8 mouse cellular contexts compared by ENCODE assay signal in genomic region chr3:57651231-57651864, GRCm38 (mm10). TPM values are rescaled to one million over a fixed set of nuclear protein-coding genes. Genes with fewer than 3 reads are reported as not detected.
DNase-seq lines count a peak whose midpoint lies in the region; ATAC-seq and TF ChIP-seq lines count a peak whose summit lies in the region.

TSS of gene Commd2 (minus strand) at chr3:57651715.

- H3K36me3 ChIP-seq in forebrain, embryonic 10.5 days (replicated peaks) = peaks cover 27% of the 10 kb centered on the region
- H3K36me3 ChIP-seq in heart, embryonic 15.5 days = peaks cover 3% of the 10 kb centered on the region; the same call in 1 of the 2 replicates
- peaks cover 6% of the 10 kb centered on the region; the same call in 1 of the 2 replicates for H3K36me3 ChIP-seq in liver, embryonic 14.5 days (replicated peaks; ENCODE audit: control insufficient read depth, insufficient read depth, low read depth)
- no peaks in the 10 kb centered on the region for H3K36me3 ChIP-seq in neural tube, embryonic 11.5 days (ENCODE audit: control insufficient read depth, insufficient read depth, low read length)
- no peaks in the 10 kb centered on the region; the same call in 1 of the 2 replicates for H3K36me3 ChIP-seq in stomach, postnatal 0 days (ENCODE audit: control insufficient read depth, insufficient read depth, low read length)

- peak; percentile 97 for ATAC-seq in CD4-positive, CD25-positive, alpha-beta regulatory T cell, adult 4 months
- peak; percentile 93 for ATAC-seq in heart, embryonic 15.5 days (replicated peaks; ENCODE audit: insufficient number of reproducible peaks, insufficient read depth, low FRiP score, low read depth)
- peak; percentile 93 for ATAC-seq in liver, embryonic 14.5 days (ENCODE audit: insufficient read depth)
- peak; percentile 94 for ATAC-seq in neural tube, embryonic 11.5 days (ENCODE audit: insufficient read depth, low FRiP score, low TSS enrichment)
- ATAC-seq in stomach, postnatal 0 days (ENCODE audit: low FRiP score, low TSS enrichment) = peak; percentile 99

- H3K4me1 ChIP-seq in forebrain, embryonic 10.5 days = peaks cover 6% of the 10 kb centered on the region
- peaks cover 6% of the 10 kb centered on the region; the same call in 1 of the 2 replicates for H3K4me1 ChIP-seq in heart, embryonic 15.5 days (replicated peaks)
- 0 out of 4 replicates have a peak, but pooled peaks cover 0 to 2% of the 10 kb centered on the region in 2 experiments for H3K4me1 ChIP-seq in liver, embryonic 14.5 days (replicated peaks; ENCODE audit: control insufficient read depth in 2 of 2, insufficient read depth in 2 of 2, low read length in 1 of 2)
- no peaks in the 10 kb centered on the region; the same call in 1 of the 2 replicates for H3K4me1 ChIP-seq in neural tube, embryonic 11.5 days (ENCODE audit: control insufficient read depth, insufficient read depth, low read length)
- no peaks in the 10 kb centered on the region for H3K4me1 ChIP-seq in stomach, postnatal 0 days (replicated peaks; ENCODE audit: control insufficient read depth, insufficient read depth)

- H3K27me3 ChIP-seq in forebrain, embryonic 10.5 days (ENCODE audit: poor library complexity, severe bottlenecking) = no peaks in the 10 kb centered on the region
- H3K27me3 ChIP-seq in heart, embryonic 15.5 days = no peaks in the 10 kb centered on the region
- no peaks in the 10 kb centered on the region for H3K27me3 ChIP-seq in liver, embryonic 14.5 days (ENCODE audit: control insufficient read depth, insufficient read depth, low read length)
- H3K27me3 ChIP-seq in neural tube, embryonic 11.5 days (ENCODE audit: control insufficient read depth, insufficient read depth, low read length) = no peaks in the 10 kb centered on the region
- no peaks in the 10 kb centered on the region for H3K27me3 ChIP-seq in stomach, postnatal 0 days (ENCODE audit: control insufficient read depth, insufficient read depth, low read length)

- WGBS in forebrain, embryonic 10.5 days = under 1% methylated on average over 42 of the region's 42 CpGs
- WGBS in heart, embryonic 15.5 days = under 1% methylated on average over 42 of the region's 42 CpGs
- WGBS in liver, embryonic 14.5 days (ENCODE audit: insufficient replicate concordance) = under 1% methylated on average over 42 of the region's 42 CpGs
- WGBS in neural tube, embryonic 11.5 days = under 1% methylated on average over 42 of the region's 42 CpGs
- under 1% methylated on average over 42 of the region's 42 CpGs for WGBS in stomach, postnatal 0 days

- TF ChIP-seq EP300 in liver, embryonic 14.5 days (IDR thresholded peaks at IDR 0.05; ENCODE audit: low read depth) = no peak
- no peak for TF ChIP-seq EP300 in stomach, postnatal 0 days (optimal IDR thresholded peaks at IDR 0.05)

- peak within 1 kb of the TSS; percentile 84 for H3K4me3 ChIP-seq in forebrain, embryonic 10.5 days
- H3K4me3 ChIP-seq in heart, embryonic 15.5 days = peak within 1 kb of the TSS; percentile 75
- H3K4me3 ChIP-seq in liver, embryonic 14.5 days (ENCODE audit: insufficient read depth in 1 of 2, low read depth in 2 of 2, low read length in 2 of 2) = peak within 1 kb of the TSS; percentile 85
- peak within 1 kb of the TSS; percentile 80 for H3K4me3 ChIP-seq in neural tube, embryonic 11.5 days (ENCODE audit: low read depth, low read length)
- H3K4me3 ChIP-seq in stomach, postnatal 0 days (ENCODE audit: low read depth, low read length) = peak within 1 kb of the TSS; percentile 85

- peak within 1 kb of the TSS; percentile 71 for H3K4me2 ChIP-seq in heart, embryonic 15.5 days
- H3K4me2 ChIP-seq in liver, embryonic 14.5 days (ENCODE audit: low read depth) = peak within 1 kb of the TSS; percentile 73
- H3K4me2 ChIP-seq in neural tube, embryonic 11.5 days (ENCODE audit: low read depth) = peak within 1 kb of the TSS; percentile 55
- peak within 1 kb of the TSS; percentile 47 for H3K4me2 ChIP-seq in stomach, postnatal 0 days (replicated peaks; ENCODE audit: low read depth)

- TF ChIP-seq CTCF in liver, embryonic 14.5 days (IDR thresholded peaks at IDR 0.05; ENCODE audit: low read depth) = no peak
- TF ChIP-seq CTCF in stomach, postnatal 0 days (IDR thresholded peaks at IDR 0.05; ENCODE audit: low read depth) = no peak

- H3K27ac ChIP-seq in forebrain, embryonic 10.5 days = peak within 1 kb of the TSS; percentile 91
- peak within 1 kb of the TSS; percentile 85 for H3K27ac ChIP-seq in heart, embryonic 15.5 days
- H3K27ac ChIP-seq in liver, embryonic 14.5 days = peak within 1 kb of the TSS; percentile 31
- H3K27ac ChIP-seq in neural tube, embryonic 11.5 days (ENCODE audit: low read depth, low read length) = 0 out of 2 replicates have a peak within 1 kb of the TSS, but pooled peaks have one; percentile 58
- peak within 1 kb of the TSS; percentile 83 for H3K27ac ChIP-seq in stomach, postnatal 0 days (replicated peaks)

- peak within 1 kb of the TSS; percentile 82 for H3K9ac ChIP-seq in heart, embryonic 15.5 days
- peak within 1 kb of the TSS; percentile 93 for H3K9ac ChIP-seq in liver, embryonic 14.5 days (replicated peaks)
- H3K9ac ChIP-seq in neural tube, embryonic 11.5 days (ENCODE audit: low read length) = peak within 1 kb of the TSS; percentile 78
- peak within 1 kb of the TSS; percentile 80 for H3K9ac ChIP-seq in stomach, postnatal 0 days (ENCODE audit: low read length)

- DNase-seq in c-Kit-negative CD71-positive TER-119-positive erythroid progenitor cells, embryonic 14.5 days (ENCODE audit: low read depth, low spot score) = peak; percentile 72
- DNase-seq in forebrain, embryonic 10.5 days (ENCODE audit: extremely low spot score, low spot score) = peak; percentile 89
- DNase-seq in kidney, postnatal 25 days = peak; percentile 91
- DNase-seq in liver, embryonic 14.5 days (ENCODE audit: low read depth in 3 of 3, low spot score in 3 of 3) = peak; percentile 68 to 72 (median 68)
- DNase-seq in neural tube, embryonic 11.5 days (ENCODE audit: low spot score) = peak; percentile 90
- peak; percentile 91 for DNase-seq in stomach, postnatal 0 days (ENCODE audit: low spot score)

- H3K9me3 ChIP-seq in forebrain, embryonic 10.5 days = no peaks in the 10 kb centered on the region
- no peaks in the 10 kb centered on the region for H3K9me3 ChIP-seq in heart, embryonic 15.5 days (replicated peaks)
- no peaks in the 10 kb centered on the region for H3K9me3 ChIP-seq in liver, embryonic 14.5 days (ENCODE audit: control insufficient read depth, low read length)
- H3K9me3 ChIP-seq in neural tube, embryonic 11.5 days (ENCODE audit: control insufficient read depth, low read length) = no peaks in the 10 kb centered on the region
- H3K9me3 ChIP-seq in stomach, postnatal 0 days (ENCODE audit: control insufficient read depth, low read length) = no peaks in the 10 kb centered on the region

RNA-seq across cellular contexts. Expression of gene Commd2, which starts in this region (rescaled TPM):
- polyA plus RNA-seq in CD4-positive, CD25-positive, alpha-beta regulatory T cell, adult 4 months (2017; shearing (Covaris generic)) = 10 to 100 TPM; 72.6 to 80.7 TPM
- 93.2 and 94.9 TPM in 2 replicates for polyA plus RNA-seq in forebrain, embryonic 10.5 days (2016; fragmentation: Nextera tagmentation; extraction: Ambion mirVana)
- 39.8 and 43.2 TPM in 2 replicates for polyA plus RNA-seq in heart, embryonic 15.5 days (2015; fragmentation: Nextera tagmentation; extraction: Ambion mirVana)
- 13.8 and 19.5 TPM in 2 replicates for polyA plus RNA-seq in liver, embryonic 14.5 days (2012; rRNA removed)
- 42.2 and 43.6 TPM in 2 replicates for polyA plus RNA-seq in liver, embryonic 14.5 days (2014; fragmentation: Nextera tagmentation; extraction: Ambion mirVana)
- 87.1 and 87.9 TPM in 2 replicates for polyA plus RNA-seq in neural tube, embryonic 11.5 days (2014; fragmentation: Nextera tagmentation; extraction: Ambion mirVana)
- polyA plus RNA-seq in stomach, postnatal 0 days (2015; fragmentation: Nextera tagmentation; extraction: Ambion mirVana) = 71.6 and 79.2 TPM in 2 replicates

Comparison
In these comparisons a context has a peak if more than half of its experiments do, and no peak if none do; other contexts are left out.
1. Peak in every context shown above with its lines: DNase-seq, ATAC-seq, H3K4me3 ChIP-seq and H3K27ac ChIP-seq.
2. H3K27ac ChIP-seq: peak in every context shown above with its lines; median percentile 91 in forebrain, embryonic 10.5 days; 85 in heart, embryonic 15.5 days; 83 in stomach, postnatal 0 days; 58 in neural tube, embryonic 11.5 days; 31 in liver, embryonic 14.5 days.